Mouse (Mus musculus) myocyte (in vitro differentiated cells): ENCODE data around the gene Zc3hav1.

Source experiments
- MAX ChIP-seq: IDR thresholded peaks from one replicate; pipeline ENCODE4 v1.6.1; 2011; ENCODE audit warnings: low read depth, mild to moderate bottlenecking, control low read depth
- MYOG ChIP-seq, 3 experiments: IDR thresholded peaks; one replicate each; pipeline ENCODE4 v1.6.1; 2011; ENCODE audit warnings: control low read depth in 2 of 3, low read depth in 2 of 3, mild to moderate bottlenecking in 2 of 3; ENCODE audit not compliant: insufficient read length in 2 of 3, control insufficient read depth in 1 of 3, insufficient read depth in 1 of 3
- POLR2A ChIP-seq: IDR thresholded peaks from one replicate; pipeline ENCODE4 v1.6.1; 2011; ENCODE audit warnings: low read depth, mild to moderate bottlenecking, control low read depth, moderate library complexity; ENCODE audit not compliant: insufficient read length
- POLR2AphosphoS2 ChIP-seq: IDR thresholded peaks from one replicate; pipeline ENCODE4 v1.6.1; 2011; ENCODE audit warnings: low read depth, control low read depth; ENCODE audit not compliant: insufficient read length
- TCF12 ChIP-seq: IDR thresholded peaks from one replicate; pipeline ENCODE4 v1.6.1; 2011; ENCODE audit warnings: mild to moderate bottlenecking, control low read depth; ENCODE audit not compliant: poor library complexity, insufficient read depth, severe bottlenecking
- TCF3 ChIP-seq: IDR thresholded peaks from one replicate; pipeline ENCODE4 v1.6.1; 2011; ENCODE audit warnings: low read depth, control low read depth; ENCODE audit not compliant: insufficient read length

DNA sequence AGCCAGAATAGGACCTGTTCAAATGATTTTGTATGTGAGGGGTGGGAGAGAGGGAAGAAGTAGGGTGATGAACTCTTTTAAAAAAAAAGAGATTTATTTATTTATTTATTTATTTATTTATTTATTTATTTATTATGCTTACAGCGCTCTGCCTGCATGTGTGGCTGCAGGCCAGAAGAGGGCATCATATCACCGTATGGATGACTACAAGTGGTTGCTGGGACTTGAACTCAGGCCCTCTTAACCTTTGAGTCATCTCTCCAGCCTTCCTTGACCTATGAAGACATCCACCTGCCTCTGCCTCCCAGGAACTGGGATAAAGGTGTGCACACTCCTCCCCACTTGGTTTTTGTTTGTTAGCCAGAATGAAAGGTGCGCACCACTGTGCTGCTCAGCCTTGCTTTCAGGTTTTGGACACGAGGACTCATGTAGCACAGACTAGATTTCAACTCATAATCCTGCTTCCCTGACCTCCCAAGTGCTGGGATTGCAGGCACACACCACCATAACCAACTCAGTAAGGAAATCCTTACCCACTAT, 17.2 kb downstream of the Zc3hav1 start:
- TF ChIP-seq POLR2A (no peak), POLR2AphosphoS2 (no peak), MYOG (IDR thresholded peaks at IDR 0.05; ENCODE audit: control insufficient read depth in 1 of 3, insufficient read depth in 1 of 3, insufficient read length in 2 of 3, low read depth in 2 of 3) (no peak), MAX (no peak), TCF12 (no peak), TCF3 (no peak)
